Mouse (Mus musculus) megakaryocyte, embryonic 14.5 days (primary cell): ENCODE data around the gene Ccdc136.

ENCODE experiments used
- FLI1 ChIP-seq: IDR thresholded peaks from 2 replicates; pipeline ENCODE4 v1.6.1; 2012; ENCODE audit warnings: low read length, inconsistent platforms, mixed read lengths
- GATA1 ChIP-seq: IDR thresholded peaks from 3 replicates; pipeline ENCODE4 v1.6.1; 2012; ENCODE audit warnings: mixed read lengths, low read length, inconsistent platforms, borderline replicate concordance

DNA sequence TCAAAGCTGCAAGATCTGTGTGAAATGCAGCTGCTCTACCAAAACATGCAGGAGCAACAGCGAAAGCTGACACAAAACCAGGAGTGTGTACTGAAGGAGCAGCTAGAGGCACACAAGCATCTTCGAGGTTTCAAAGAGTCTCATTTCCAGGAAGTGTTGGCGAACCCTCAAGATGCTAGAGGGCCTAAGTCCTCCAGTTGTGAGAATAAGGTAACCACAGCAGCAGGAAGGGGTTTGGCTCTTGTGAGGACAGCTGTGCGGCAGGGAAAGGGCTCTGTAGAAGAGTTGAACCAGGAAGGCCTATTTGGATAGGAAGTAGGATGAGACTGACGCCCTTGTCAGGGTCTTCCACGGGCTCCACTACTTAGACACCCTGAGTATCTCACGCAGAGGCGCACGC, 19.3 kb downstream of the Ccdc136 start:
- no peak for TF ChIP-seq GATA1
- TF ChIP-seq FLI1: no peak
